Mouse (Mus musculus) ES-E14 (cell line): Measurements from ENCODE around the gene E2f6.

ENCODE experiments used
- HCFC1 ChIP-seq: IDR thresholded peaks from 2 replicates; pipeline ENCODE4 v1.6.1; 2012; ENCODE audit warnings: low read length, inconsistent platforms, borderline replicate concordance; ENCODE audit not compliant: insufficient read depth
- ZC3H11A ChIP-seq: IDR thresholded peaks from 2 replicates; pipeline ENCODE4 v1.6.1; 2012; ENCODE audit warnings: low read depth, mild to moderate bottlenecking, inconsistent platforms, low read length, borderline replicate concordance

- no peak for TF ChIP-seq HCFC1
- no peak for TF ChIP-seq ZC3H11A
Observed at GRCm38 (mm10) chr12:16798894-16799293, 11.9 kb upstream of the E2f6 start.
